Mouse (Mus musculus): ENCODE measurements around the gene Grik4. TPM values are rescaled to one million over a fixed set of nuclear protein-coding genes. Genes with fewer than 3 reads are reported as not detected.

Gene Grik4
- polyA plus RNA-seq, 2 experiments = 0.19 to 0.38 TPM

- H3K9ac ChIP-seq (replicated peaks) = no peak overlapping the region
- no peaks in the 10 kb centered on the region for H3K9me3 ChIP-seq (ENCODE audit: control insufficient read depth, low read length)
- H3K4me3 ChIP-seq (ENCODE audit: insufficient read depth in 1 of 2, low read depth in 2 of 2, low read length in 2 of 2) = no peak overlapping the region
- no peak overlapping the region for H3K27ac ChIP-seq
- DNase-seq (ENCODE audit: low read depth in 3 of 3, low spot score in 3 of 3) = no peak
- 34% methylated on average over 5 of the region's 5 CpGs for WGBS (ENCODE audit: insufficient replicate concordance)
- H3K4me2 ChIP-seq (ENCODE audit: low read depth) = no peak overlapping the region
- H3K4me1 ChIP-seq (replicated peaks; ENCODE audit: control insufficient read depth in 2 of 2, insufficient read depth in 2 of 2, low read length in 1 of 2) = no peaks in the 10 kb centered on the region; a peak in 1 of 4 replicates
- ATAC-seq (ENCODE audit: insufficient read depth) = no peak
- no peak for TF ChIP-seq EP300 (IDR thresholded peaks at IDR 0.05; ENCODE audit: low read depth)
- no peak for TF ChIP-seq CTCF (IDR thresholded peaks at IDR 0.05; ENCODE audit: low read depth)
- H3K36me3 ChIP-seq (replicated peaks; ENCODE audit: control insufficient read depth, insufficient read depth, low read depth) = no peaks in the 10 kb centered on the region
- no peaks in the 10 kb centered on the region for H3K27me3 ChIP-seq (ENCODE audit: control insufficient read depth, insufficient read depth, low read length)
Measured at GRCm38 (mm10) chr9:42799242-42799641, 145.1 kb downstream of the Grik4 start.

- TF ChIP-seq CTCF (IDR thresholded peaks at IDR 0.05; ENCODE audit: low read depth) (no peak), EP300 (IDR thresholded peaks at IDR 0.05; ENCODE audit: low read depth) (no peak)
- Histone ChIP-seq H3K27ac (no peak overlapping the region), H3K4me3 (ENCODE audit: insufficient read depth in 1 of 2, low read depth in 2 of 2, low read length in 2 of 2) (no peak overlapping the region), H3K4me2 (ENCODE audit: low read depth) (no peak overlapping the region), H3K36me3 (replicated peaks; ENCODE audit: control insufficient read depth, insufficient read depth, low read depth) (no peaks in the 10 kb centered on the region), H3K27me3 (ENCODE audit: control insufficient read depth, insufficient read depth, low read length) (no peaks in the 10 kb centered on the region), H3K9ac (replicated peaks) (no peak overlapping the region), H3K9me3 (ENCODE audit: control insufficient read depth, low read length) (no peaks in the 10 kb centered on the region), H3K4me1 (replicated peaks; ENCODE audit: control insufficient read depth in 2 of 2, insufficient read depth in 2 of 2, low read length in 1 of 2) (no peaks in the 10 kb centered on the region; a peak in 1 of 4 replicates)
- no peak for DNase-seq (ENCODE audit: low read depth in 3 of 3, low spot score in 3 of 3)
- WGBS (ENCODE audit: insufficient replicate concordance) = 63% methylated on average over 4 of the region's 4 CpGs
- ATAC-seq (ENCODE audit: insufficient read depth) = no peak
Measured at GRCm38 (mm10) chr9:42798280-42798679, 146.0 kb downstream of the Grik4 start.

- H3K4me1 ChIP-seq (replicated peaks; ENCODE audit: control insufficient read depth in 2 of 2, insufficient read depth in 2 of 2, low read length in 1 of 2) = no peaks in the 10 kb centered on the region; a peak in 1 of 4 replicates
- H3K9ac ChIP-seq (replicated peaks) = no peak overlapping the region
- TF ChIP-seq EP300 (IDR thresholded peaks at IDR 0.05; ENCODE audit: low read depth) = no peak
- no peak for TF ChIP-seq CTCF (IDR thresholded peaks at IDR 0.05; ENCODE audit: low read depth)
- H3K4me3 ChIP-seq (ENCODE audit: insufficient read depth in 1 of 2, low read depth in 2 of 2, low read length in 2 of 2) = no peak overlapping the region
- H3K27me3 ChIP-seq (ENCODE audit: control insufficient read depth, insufficient read depth, low read length) = no peaks in the 10 kb centered on the region
- no peaks in the 10 kb centered on the region for H3K9me3 ChIP-seq (ENCODE audit: control insufficient read depth, low read length)
- H3K27ac ChIP-seq = no peak overlapping the region
- H3K4me2 ChIP-seq (ENCODE audit: low read depth) = no peak overlapping the region
- ATAC-seq (ENCODE audit: insufficient read depth) = no peak
- no peaks in the 10 kb centered on the region for H3K36me3 ChIP-seq (replicated peaks; ENCODE audit: control insufficient read depth, insufficient read depth, low read depth)
- no peak for DNase-seq (ENCODE audit: low read depth in 3 of 3, low spot score in 3 of 3)
- 43% methylated on average over 8 of the region's 8 CpGs for WGBS (ENCODE audit: insufficient replicate concordance)
Measured at GRCm38 (mm10) chr9:42797276-42797675, 147.0 kb downstream of the Grik4 start.

GRCm38 (mm10) chr9:42795881-42796280 lies 148.4 kb downstream of the Grik4 start:
- TF ChIP-seq CTCF (IDR thresholded peaks at IDR 0.05; ENCODE audit: low read depth) = no peak
- TF ChIP-seq EP300 (IDR thresholded peaks at IDR 0.05; ENCODE audit: low read depth) = no peak
- Histone ChIP-seq H3K9me3 (ENCODE audit: control insufficient read depth, low read length) (no peaks in the 10 kb centered on the region), H3K4me1 (replicated peaks; ENCODE audit: control insufficient read depth in 2 of 2, insufficient read depth in 2 of 2, low read length in 1 of 2) (no peaks in the 10 kb centered on the region; a peak in 1 of 4 replicates), H3K4me2 (ENCODE audit: low read depth) (no peak overlapping the region), H3K27ac (no peak overlapping the region), H3K4me3 (ENCODE audit: insufficient read depth in 1 of 2, low read depth in 2 of 2, low read length in 2 of 2) (no peak overlapping the region), H3K27me3 (ENCODE audit: control insufficient read depth, insufficient read depth, low read length) (no peaks in the 10 kb centered on the region), H3K9ac (replicated peaks) (no peak overlapping the region), H3K36me3 (replicated peaks; ENCODE audit: control insufficient read depth, insufficient read depth, low read depth) (no peaks in the 10 kb centered on the region)
- DNase-seq (ENCODE audit: low read depth in 3 of 3, low spot score in 3 of 3) (no peak), ATAC-seq (ENCODE audit: insufficient read depth) (no peak)
- WGBS (ENCODE audit: insufficient replicate concordance) = 15% methylated on average over 8 of the region's 8 CpGs

- Histone ChIP-seq H3K36me3 (replicated peaks; ENCODE audit: control insufficient read depth, insufficient read depth, low read depth) (no peaks in the 10 kb centered on the region), H3K27me3 (ENCODE audit: control insufficient read depth, insufficient read depth, low read length) (no peaks in the 10 kb centered on the region), H3K4me1 (replicated peaks; ENCODE audit: control insufficient read depth in 2 of 2, insufficient read depth in 2 of 2, low read length in 1 of 2) (no peaks in the 10 kb centered on the region; a peak in 1 of 4 replicates), H3K27ac (no peak overlapping the region), H3K9ac (replicated peaks) (no peak overlapping the region), H3K9me3 (ENCODE audit: control insufficient read depth, low read length) (no peaks in the 10 kb centered on the region), H3K4me3 (ENCODE audit: insufficient read depth in 1 of 2, low read depth in 2 of 2, low read length in 2 of 2) (no peak overlapping the region), H3K4me2 (ENCODE audit: low read depth) (no peak overlapping the region)
- TF ChIP-seq EP300 (IDR thresholded peaks at IDR 0.05; ENCODE audit: low read depth) (no peak), CTCF (IDR thresholded peaks at IDR 0.05; ENCODE audit: low read depth) (no peak)
- ATAC-seq (ENCODE audit: insufficient read depth) = no peak
- no peak for DNase-seq (ENCODE audit: low read depth in 3 of 3, low spot score in 3 of 3)
- 67% methylated on average over 4 of the region's 4 CpGs for WGBS (ENCODE audit: insufficient replicate concordance)
Measured at GRCm38 (mm10) chr9:42794006-42794405, 150.3 kb downstream of the Grik4 start.

Data from liver, embryonic 14.5 days (tissue).